Mouse (Mus musculus) heart, embryonic 14.5 days (tissue): ENCODE data around the gene Bmp8b. TPM values are rescaled to one million over a fixed set of nuclear protein-coding genes. Genes with fewer than 3 reads are reported as not detected.

Experiments used
- ATAC-seq: fragments of 200-750 bp; cut with Nextera tagmentation; 2 replicates; pipeline ENCODE4 v1.8.0; 2017; ENCODE audit warnings: low read depth, moderate TSS enrichment; ENCODE audit not compliant: insufficient number of reproducible peaks, insufficient read depth, low FRiP score
- H3K27ac ChIP-seq, 2 experiments: fragments of 200-500 bp in 1 of 2; fragments of 300-500 bp in 1 of 2; sonication (generic) in 1 of 2; replicated peaks in 1 of 2; 2 replicates each; pipeline ENCODE4 v1.5.1; 2012 to 2014; ENCODE audit warnings: low read depth in 2 of 2, low read length in 2 of 2, control low read depth in 1 of 2, mild to moderate bottlenecking in 1 of 2, mixed read lengths in 1 of 2; ENCODE audit not compliant: control insufficient read depth in 1 of 2, insufficient read depth in 1 of 2
- H3K27me3 ChIP-seq: fragments of 300-500 bp; sonication (generic); 2 replicates; pipeline ENCODE4 v1.6.1; 2014; ENCODE audit warnings: mild to moderate bottlenecking, low read length, control low read depth; ENCODE audit not compliant: control insufficient read depth, insufficient read depth
- H3K36me3 ChIP-seq: fragments of 300-500 bp; sonication (generic); 2 replicates; pipeline ENCODE4 v1.6.1; 2014; ENCODE audit warnings: mild to moderate bottlenecking, control low read depth, low read length, mixed read lengths; ENCODE audit not compliant: control insufficient read depth, insufficient read depth
- H3K4me1 ChIP-seq, 2 experiments: fragments of 200-500 bp in 1 of 2; fragments of 300-500 bp in 1 of 2; sonication (generic) in 1 of 2; 2 replicates each; pipeline ENCODE4 v1.6.1; 2012 to 2014; ENCODE audit warnings: low read length in 2 of 2, control low read depth in 1 of 2, mixed read lengths in 1 of 2; ENCODE audit not compliant: control insufficient read depth in 2 of 2, insufficient read depth in 2 of 2
- H3K4me2 ChIP-seq: fragments of 300-500 bp; sonication (generic); 2 replicates; pipeline ENCODE4 v1.6.1; 2014; ENCODE audit warnings: mild to moderate bottlenecking, low read length
- H3K4me3 ChIP-seq, 2 experiments: fragments of 200-500 bp in 1 of 2; fragments of 300-500 bp in 1 of 2; sonication (generic) in 1 of 2; 2 replicates each; pipeline ENCODE4 v1.5.1; 2012 to 2014; ENCODE audit warnings: low read length in 2 of 2, mild to moderate bottlenecking in 2 of 2, control low read depth in 1 of 2, low read depth in 1 of 2, moderate library complexity in 1 of 2; ENCODE audit not compliant: control insufficient read depth in 1 of 2, insufficient read depth in 1 of 2
- H3K9ac ChIP-seq: fragments of 300-500 bp; sonication (generic); 2 replicates; pipeline ENCODE4 v1.6.1; 2014; ENCODE audit warnings: mild to moderate bottlenecking, low read length
- H3K9me3 ChIP-seq: fragments of 300-500 bp; sonication (generic); 2 replicates; pipeline ENCODE4 v1.6.1; 2016; ENCODE audit warnings: low read length, control low read depth; ENCODE audit not compliant: control insufficient read depth
- WGBS: fragments of 180-500 bp; shearing (Covaris S2); extraction: QIAGEN DNeasy Blood & Tissue Kit; methylation state at CpG from one replicate; pipeline ENCODE4 v1.1.7; 2014; 5-methylcytosine and 5-hydroxymethylcytosine counted together
- polyA plus RNA-seq: library from polyadenylated mRNA; unstranded; fragments of >200 nt; fragmentation: Nextera tagmentation; extraction: Ambion mirVana; gene quantifications from 2 replicates; pipeline ENCODE4 v1.2.1, GENCODE M21; 2014

Bmp8b gene
- polyA plus RNA-seq, 1 experiment from 2014 or later, result 0.23 TPM

DNA sequence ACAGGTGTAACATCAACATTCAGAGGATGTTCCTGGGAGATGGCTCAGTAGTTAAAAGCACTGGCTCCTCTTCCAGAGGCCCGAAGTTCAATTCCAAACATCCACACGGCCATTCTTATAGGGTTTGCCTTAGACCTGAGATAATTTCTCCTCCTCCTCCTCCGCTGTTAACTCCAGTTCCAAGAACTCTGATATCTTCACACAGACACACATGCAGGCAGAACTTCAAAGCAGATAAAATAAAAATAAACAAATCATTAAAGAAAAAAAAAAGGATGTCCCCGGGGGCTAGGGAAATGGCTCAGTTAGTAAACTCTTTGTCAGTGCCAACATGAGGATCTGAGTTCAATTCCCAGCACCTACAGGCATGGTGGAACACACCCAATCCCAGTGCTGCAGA lies 26.7 kb upstream of the Bmp8b start:
- H3K4me1 ChIP-seq, result no peaks in the 10 kb centered on the region

DNA sequence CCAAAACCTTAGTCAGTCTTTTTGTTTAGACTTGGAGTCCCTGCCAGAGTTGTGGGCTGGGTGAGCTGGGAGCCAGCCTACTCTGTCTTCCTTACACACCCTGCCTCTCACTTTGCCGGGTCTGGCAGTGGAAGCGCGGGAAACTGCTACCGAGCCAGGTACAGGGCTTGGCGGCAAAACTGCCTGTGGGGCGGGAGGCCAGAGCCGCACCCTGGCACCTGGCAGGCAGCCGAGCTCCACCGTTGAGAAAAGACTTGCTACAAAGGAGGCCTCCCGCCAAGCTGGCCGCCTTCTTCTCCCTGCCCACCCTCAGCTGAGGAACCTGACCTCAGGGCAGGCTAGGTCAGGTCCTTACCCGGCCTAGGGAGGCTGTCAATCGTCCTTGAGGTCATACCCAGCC lies 24.2 kb upstream of the Bmp8b start:
- WGBS, result 59% methylated on average over 13 of the region's 13 CpGs
- H3K27me3 ChIP-seq, result peaks cover 15% of the 10 kb centered on the region
- H3K9me3 ChIP-seq, result peaks cover 3% of the 10 kb centered on the region; the same call in 1 of the 2 replicates
- no peak for ATAC-seq
- no peak overlapping the region for H3K4me3 ChIP-seq
- H3K4me2 ChIP-seq, result no peak overlapping the region
- no peaks in the 10 kb centered on the region for H3K36me3 ChIP-seq
- H3K9ac ChIP-seq, result no peak overlapping the region
- H3K27ac ChIP-seq, result no peak overlapping the region
- no peaks in the 10 kb centered on the region for H3K4me1 ChIP-seq

More for the DNA sequence above, 26.7 kb upstream of the Bmp8b start:
- H3K27me3 ChIP-seq, result peaks cover 27% of the 10 kb centered on the region
- no peak overlapping the region for H3K4me2 ChIP-seq
- ATAC-seq, result no peak
- H3K9ac ChIP-seq, result no peak overlapping the region
- peaks cover 3% of the 10 kb centered on the region; the same call in 1 of the 2 replicates for H3K9me3 ChIP-seq
- no peaks in the 10 kb centered on the region for H3K36me3 ChIP-seq
- WGBS, result 69% methylated on average over 4 of the region's 4 CpGs
- no peak overlapping the region for H3K4me3 ChIP-seq
- no peak overlapping the region for H3K27ac ChIP-seq

DNA sequence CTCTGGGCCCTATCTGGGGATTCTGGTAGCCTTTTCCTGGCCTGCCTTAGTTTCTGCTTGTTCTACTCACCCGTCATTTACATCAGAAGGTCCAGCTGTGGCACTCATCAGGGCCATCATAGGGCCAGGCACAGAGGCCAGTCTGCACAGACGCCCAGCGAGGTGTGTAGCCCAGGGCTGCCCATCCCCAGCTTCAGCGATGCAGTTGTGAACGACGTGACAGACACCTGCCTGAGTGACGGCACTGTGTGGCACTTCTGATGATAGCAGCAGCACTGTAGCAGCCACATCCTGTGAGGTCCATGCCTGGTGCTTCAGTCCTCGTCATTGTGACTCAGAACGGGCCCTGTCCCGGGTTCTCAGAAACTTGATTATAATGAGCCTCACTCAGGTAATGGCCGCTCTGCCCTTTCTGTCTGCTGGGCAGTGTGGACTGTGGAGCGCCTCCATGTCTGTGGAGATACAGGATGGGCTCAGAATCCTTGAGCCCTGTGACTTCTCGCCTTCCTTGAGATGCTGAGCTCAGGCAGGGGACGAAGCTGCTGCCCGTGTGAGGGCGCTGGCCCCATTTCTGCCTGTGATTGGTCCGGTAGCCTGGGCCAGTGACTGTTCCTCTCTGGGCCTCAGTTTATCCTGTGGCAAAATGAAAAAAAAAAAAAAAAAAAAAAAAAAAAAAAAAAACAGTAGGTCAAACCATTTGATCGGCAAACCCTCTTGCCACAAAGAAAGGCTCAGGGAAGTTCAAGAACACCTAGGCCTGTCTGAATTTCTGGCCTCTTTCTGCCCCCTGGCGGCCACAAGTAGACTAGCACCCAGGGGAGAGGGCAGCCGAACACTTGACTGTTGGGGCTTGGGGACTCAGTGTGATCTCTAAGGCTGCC lies 22.4 kb upstream of the Bmp8b start:
- no peaks in the 10 kb centered on the region for H3K36me3 ChIP-seq
- no peak overlapping the region for H3K27ac ChIP-seq
- no peak for ATAC-seq
- 70% methylated on average over 20 of the region's 20 CpGs for WGBS
- no peak overlapping the region for H3K4me3 ChIP-seq
- H3K9me3 ChIP-seq, result peaks cover 2% of the 10 kb centered on the region
- H3K4me1 ChIP-seq, result no peaks in the 10 kb centered on the region
- H3K9ac ChIP-seq, result no peak overlapping the region
- peaks cover 15% of the 10 kb centered on the region for H3K27me3 ChIP-seq
- no peak overlapping the region for H3K4me2 ChIP-seq

DNA sequence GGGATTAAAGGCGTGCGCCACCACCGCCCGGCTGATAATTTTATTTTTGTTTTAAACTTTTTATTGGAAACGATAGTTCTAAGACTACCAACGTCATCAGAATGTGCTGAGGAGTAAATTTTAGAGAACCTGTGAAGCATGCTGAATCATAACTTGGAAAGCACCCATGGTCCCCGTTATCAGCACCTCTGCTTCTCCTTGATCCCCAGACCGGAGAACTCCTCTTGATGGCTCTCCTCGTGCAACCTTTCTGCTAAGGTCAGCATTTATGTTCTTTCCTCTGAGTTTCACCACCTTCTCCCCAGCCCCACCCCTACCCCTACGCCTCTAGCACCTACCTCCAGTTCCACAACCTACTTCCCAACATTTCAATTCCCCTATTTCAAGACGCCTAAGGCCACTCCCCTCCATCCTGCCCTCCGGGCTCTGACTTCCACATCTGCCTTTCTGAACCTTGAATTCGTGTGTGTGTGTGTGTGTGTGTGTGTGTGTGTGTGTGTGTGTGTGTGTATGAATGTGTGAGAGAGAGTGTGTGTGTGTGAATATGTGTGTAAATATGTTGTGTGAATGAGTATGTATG lies 21.6 kb upstream of the Bmp8b start:
- no peak for ATAC-seq
- Histone ChIP-seq H3K4me1 (no peaks in the 10 kb centered on the region), H3K9me3 (no peaks in the 10 kb centered on the region; the same call in 1 of the 2 replicates), H3K4me3 (no peak overlapping the region), H3K9ac (no peak overlapping the region), H3K27me3 (peaks cover 15% of the 10 kb centered on the region), H3K36me3 (no peaks in the 10 kb centered on the region), H3K4me2 (no peak overlapping the region), H3K27ac (no peak overlapping the region)
- 60% methylated on average over 13 of the region's 13 CpGs for WGBS

DNA sequence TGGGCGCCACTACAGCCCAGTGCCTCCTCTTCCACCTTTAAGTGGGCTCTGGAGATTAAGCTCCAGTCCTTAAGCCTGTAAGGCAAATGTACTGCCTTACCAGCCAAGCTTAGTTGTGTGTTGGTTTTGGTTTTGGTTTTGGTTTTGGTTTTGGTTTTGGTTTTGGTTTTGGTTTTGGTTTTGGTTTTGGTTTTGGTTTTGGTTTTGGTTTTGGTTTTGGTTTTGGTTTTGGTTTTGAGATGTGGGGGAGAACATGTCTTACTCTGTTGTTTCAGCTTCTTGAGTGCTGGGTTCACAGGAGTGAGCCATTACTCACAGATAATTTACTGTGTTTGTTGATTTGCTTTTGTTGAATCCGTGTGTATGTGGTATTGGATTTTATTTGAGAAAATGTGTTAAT lies 19.7 kb upstream of the Bmp8b start:
- no peaks in the 10 kb centered on the region for H3K4me1 ChIP-seq
- ATAC-seq, result no peak
- peaks cover 15% of the 10 kb centered on the region for H3K27me3 ChIP-seq
- no peaks in the 10 kb centered on the region; the same call in 1 of the 2 replicates for H3K9me3 ChIP-seq
- H3K4me2 ChIP-seq, result no peak overlapping the region
- no peaks in the 10 kb centered on the region for H3K36me3 ChIP-seq
- 75% methylated on average over 2 of the region's 2 CpGs for WGBS
- H3K4me3 ChIP-seq, result no peak overlapping the region
- no peak overlapping the region for H3K9ac ChIP-seq
- H3K27ac ChIP-seq, result no peak overlapping the region

GRCm38 (mm10) chr4:123086381-123086780 lies 18.6 kb upstream of the Bmp8b start:
- Histone ChIP-seq H3K4me3 (no peak overlapping the region), H3K27ac (no peak overlapping the region), H3K4me1 (no peaks in the 10 kb centered on the region), H3K27me3 (peaks cover 9% of the 10 kb centered on the region), H3K9ac (no peak overlapping the region), H3K4me2 (no peak overlapping the region), H3K36me3 (no peaks in the 10 kb centered on the region), H3K9me3 (no peaks in the 10 kb centered on the region; the same call in 1 of the 2 replicates)
- no peak for ATAC-seq
- 85% methylated on average over 4 of the region's 4 CpGs for WGBS

DNA sequence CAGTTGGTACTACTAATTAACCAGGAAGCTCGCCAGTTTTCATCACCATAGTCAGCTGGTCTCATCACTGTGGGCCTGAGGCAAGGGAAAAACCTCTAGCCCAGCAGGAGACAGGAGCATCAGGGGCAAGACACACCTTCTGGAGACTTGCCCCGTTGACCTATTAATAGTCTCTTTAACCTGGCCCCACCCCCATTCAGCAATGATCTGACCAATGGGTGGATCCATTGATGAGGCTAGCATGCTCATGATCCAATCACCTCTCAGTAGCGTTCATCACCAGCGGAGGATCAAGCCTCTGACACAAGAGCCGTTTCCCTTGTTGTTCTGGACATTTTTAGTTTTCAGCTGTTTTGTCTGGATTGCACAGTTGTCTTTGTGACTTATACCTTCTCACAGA lies 12.3 kb upstream of the Bmp8b start:
- Histone ChIP-seq H3K4me1 (no peaks in the 10 kb centered on the region), H3K36me3 (no peaks in the 10 kb centered on the region), H3K4me2 (no peak overlapping the region), H3K27me3 (peaks cover 4% of the 10 kb centered on the region; the same call in 1 of the 2 replicates), H3K4me3 (no peak overlapping the region), H3K9ac (no peak overlapping the region), H3K9me3 (no peaks in the 10 kb centered on the region), H3K27ac (no peak overlapping the region)
- 61% methylated on average over 5 of the region's 5 CpGs for WGBS
- ATAC-seq, result no peak
